Mouse (Mus musculus) activated CD4-positive, CD25-positive, alpha-beta regulatory T cell, adult 4 months (primary cell): ENCODE data around the gene Hdc. TPM values are rescaled to one million over a fixed set of nuclear protein-coding genes. Genes with fewer than 3 reads are reported as not detected.
"Not testable (repeated sequence)": the region's sequence is repeated elsewhere in the genome, so short reads cannot be mapped to it uniquely, and the experiment has no call there.

Source experiments
- ATAC-seq: one replicate; pipeline ENCODE4 v1.8.0; 2017
- polyA plus RNA-seq, 2 experiments: library from polyadenylated mRNA; unstranded; fragments of 100-300 nt; shearing (Covaris generic); gene quantifications; one replicate each; pipeline ENCODE4 v1.2.1; 2017

The Hdc gene
- 1 to 10 TPM in 1 of 2 experiments, under 1 TPM in 1; 0.19 to 1.2 TPM for polyA plus RNA-seq

DNA sequence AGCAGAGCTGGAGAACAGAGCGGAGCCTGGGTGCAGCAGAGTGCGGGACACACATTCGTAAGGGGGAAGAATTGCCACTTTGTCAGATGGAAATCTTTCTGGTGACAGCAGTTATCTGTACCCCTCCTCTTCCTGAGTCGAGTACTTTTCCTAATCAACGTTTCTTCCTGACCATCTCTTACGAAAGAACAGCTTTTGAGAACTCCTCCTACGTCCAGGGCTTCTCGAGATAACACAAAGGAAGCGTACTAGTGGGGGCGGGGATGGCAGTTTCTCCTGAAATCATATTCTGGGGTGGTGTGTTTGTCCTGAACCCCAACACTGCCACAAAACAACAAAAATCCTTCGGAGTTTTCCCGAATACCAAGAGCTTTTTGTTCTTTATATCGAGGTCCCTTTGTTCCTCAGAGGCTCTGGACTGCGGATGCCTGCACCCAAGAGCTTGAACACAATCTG is at the start of gene Hdc:
Gene Hdc (minus strand): TSS at position 51 of the 456 bp plus-strand sequence.
- ATAC-seq: no peak

DNA sequence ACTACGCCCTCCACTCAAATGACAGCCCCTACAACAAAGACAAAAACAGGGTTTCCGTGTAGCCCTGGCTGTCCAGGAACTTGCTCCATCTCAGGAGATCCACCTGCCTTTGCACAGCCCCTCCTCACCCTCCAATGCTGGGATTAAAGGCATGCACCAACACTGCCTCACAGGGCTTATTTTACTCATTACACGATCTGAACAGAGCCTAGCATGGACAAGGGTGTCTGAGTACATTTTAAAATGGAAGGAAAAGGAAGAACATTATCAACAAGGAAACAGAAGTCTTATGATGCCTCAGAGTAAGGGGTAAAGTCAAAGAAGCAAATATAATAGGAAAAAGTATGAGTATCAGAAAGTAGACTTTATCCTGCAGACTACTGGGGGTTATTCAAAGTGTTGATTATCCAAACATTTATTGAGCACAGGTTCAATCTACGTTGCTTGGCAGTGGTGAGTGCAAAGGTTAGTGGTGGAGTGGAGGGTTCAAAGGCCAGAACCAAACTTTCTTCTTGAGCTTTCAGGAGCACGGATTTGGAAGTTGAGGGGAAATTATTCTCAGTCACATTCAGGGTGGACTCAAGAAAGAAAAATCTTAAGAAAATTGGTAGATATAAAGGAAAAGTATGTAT is 49.6 kb upstream of the Hdc start:
- no peak for ATAC-seq

DNA sequence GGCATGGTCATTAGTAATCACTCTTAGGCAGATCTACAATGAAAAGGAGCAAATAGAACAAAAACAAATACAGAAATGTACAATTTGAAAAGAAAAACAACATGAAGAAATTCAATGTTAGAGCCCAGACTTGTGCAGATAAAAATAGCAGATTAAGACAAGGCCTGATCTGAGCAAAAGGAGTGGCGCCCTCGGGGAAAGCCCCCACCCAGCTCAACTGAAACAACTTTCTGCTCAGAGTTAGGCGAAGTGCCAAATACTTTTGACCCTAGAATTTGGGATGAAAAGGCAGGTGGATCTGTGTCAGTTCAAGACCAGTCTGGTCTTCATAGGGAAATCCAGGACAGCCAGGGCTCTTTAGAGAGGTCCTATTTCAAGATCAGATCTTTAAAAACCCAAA is 46.9 kb upstream of the Hdc start:
- peak; percentile 80 for ATAC-seq

DNA sequence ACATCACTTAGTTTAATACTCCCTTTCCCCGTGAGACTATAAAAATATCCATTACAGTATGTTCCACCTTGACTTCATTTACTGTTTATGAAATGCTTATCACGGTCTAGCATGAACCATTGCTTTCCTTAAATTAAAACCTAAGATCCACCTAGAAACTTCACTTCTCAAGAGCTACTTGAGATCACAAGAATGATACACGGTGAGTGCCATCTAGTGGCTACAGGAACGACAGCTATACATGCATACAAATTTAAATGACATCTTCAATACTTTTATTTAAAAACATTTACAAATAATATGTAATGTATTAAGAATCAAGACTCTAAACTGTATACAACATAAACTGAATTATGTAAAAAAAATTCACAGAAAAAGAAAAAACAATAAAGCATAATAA is 44.4 kb upstream of the Hdc start:
- ATAC-seq: peak; percentile 45

DNA sequence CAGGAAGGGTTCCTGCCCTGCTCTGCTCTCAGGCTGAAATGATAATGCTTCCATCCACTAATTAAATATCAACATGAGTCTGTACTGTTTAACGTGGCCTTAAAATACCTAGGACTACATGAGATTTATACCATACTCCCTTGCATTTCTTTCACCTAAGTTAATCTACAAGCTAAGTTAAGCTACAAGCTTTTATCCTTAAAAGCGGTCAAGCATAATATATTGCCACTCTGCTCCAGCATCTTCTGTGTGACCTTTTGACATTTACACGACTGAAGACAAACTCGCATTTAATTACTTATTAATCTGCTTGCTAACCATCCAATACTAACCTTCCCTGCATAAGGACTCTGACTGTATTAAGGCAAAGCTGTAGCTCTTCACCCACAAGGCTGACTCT is 33.8 kb upstream of the Hdc start:
- no peak for ATAC-seq

DNA sequence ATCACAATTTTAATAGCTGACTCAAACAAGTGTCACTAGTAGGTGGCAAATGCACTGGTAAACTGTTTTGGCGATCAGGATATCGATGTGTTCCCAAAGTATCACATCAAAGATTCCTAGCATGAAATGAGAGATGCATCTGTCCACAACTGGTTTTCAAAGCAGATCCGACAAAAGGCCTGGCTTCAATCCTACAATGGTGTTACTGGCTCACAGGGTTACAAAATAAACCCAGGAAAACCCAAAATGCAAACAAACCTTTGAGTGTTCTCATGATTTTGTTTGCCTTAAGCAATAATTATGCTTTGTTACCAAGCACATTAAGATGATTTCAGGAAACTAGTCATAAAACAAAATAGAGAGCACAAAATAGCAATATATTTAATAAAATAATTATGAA is 28.7 kb upstream of the Hdc start:
- no peak for ATAC-seq

DNA sequence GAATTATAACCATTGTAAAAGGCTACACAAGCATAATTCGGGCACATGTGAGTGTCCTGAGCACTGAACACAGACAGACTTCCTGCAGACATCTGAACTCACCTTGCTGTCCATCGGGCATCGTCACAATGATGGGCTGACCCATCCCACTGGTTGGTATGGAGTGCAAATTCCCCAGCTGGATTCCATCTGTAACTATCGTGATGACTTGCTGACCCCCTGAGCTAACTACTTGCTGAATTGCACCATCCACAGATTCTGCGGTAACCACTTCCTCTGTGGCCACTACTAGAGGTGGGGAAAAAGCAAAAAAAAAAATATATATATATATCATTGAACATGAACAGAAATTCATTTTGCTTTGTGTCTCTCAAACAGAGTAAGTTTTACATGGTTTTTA is 27.4 kb upstream of the Hdc start:
- ATAC-seq: no peak

DNA sequence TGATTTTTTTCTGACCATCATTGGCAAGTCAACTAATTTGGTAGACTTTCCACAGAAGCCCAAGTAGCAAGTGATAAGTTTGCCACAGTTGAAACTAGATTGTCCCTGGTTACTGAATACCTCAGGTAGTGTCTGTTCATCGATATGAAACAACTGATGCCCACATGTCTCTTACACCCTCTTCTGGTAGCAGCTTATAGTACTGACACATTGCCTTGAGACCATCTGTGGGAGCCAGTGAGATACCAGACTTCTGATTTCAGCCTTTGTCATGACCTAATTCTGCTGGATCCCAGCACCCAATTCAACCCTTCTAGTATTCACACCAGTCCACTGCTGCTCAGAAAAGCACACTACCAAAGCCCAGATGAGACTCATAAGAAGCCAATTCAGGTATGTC is 25.7 kb upstream of the Hdc start:
- no peak for ATAC-seq

DNA sequence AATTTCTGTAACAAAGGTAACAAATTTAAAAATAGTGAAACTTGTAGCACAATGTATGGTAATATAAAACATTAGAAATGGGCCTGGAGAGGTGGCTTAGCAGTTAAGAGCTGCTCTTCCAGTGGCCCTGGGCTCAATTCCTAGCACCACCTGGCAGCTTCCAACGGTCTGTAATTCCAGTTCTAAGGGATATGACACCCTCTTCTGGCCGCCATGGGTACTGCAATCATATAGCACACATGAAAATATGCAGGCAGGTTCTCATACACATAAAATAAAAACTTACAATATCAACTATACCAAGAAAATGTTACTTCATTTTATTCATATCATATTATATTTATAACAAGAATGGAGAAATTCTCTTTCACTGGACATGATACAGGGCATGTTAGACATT is 21.2 kb upstream of the Hdc start:
- no peak for ATAC-seq

DNA sequence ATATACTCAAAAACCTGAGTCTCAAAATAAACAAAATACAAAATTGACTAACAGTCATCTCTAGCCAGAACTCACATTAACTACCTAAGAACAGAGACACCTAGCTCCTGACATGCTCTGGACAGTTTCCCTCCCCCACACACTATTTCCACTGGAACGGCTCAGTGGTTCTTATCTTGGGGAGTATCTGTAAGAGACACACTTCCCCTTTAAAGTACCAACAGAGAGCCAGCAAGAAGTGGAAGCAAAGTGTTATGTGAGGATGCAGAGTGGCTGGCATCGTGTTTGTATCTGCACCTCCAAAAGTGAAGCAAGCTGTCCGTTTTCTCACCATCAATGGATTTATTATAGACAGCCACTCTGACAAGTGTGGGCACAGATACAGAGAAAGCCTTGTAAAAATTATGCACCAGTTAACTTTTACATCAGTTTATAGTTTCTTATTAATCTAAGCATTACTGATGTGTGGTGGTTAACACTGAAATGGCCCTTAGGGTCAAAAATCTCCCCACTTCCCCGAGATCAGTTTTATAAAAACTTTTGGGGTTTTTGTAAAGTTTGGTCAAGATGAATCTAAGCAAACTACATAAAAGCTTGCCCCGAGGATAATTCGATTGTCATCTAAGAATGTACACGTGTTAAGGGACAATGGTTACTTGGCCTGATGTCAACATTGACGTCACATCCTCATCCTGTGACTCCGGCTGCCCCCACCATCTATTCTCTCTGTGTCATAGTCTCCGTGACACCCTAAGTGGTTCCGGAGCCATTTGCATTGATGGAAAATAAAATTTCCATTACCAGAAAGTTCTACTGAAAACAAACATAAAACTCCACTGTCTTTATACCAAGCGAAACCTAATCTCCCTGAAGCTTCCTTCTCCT is 17.1 kb upstream of the Hdc start:
- peak; percentile 93 for ATAC-seq

DNA sequence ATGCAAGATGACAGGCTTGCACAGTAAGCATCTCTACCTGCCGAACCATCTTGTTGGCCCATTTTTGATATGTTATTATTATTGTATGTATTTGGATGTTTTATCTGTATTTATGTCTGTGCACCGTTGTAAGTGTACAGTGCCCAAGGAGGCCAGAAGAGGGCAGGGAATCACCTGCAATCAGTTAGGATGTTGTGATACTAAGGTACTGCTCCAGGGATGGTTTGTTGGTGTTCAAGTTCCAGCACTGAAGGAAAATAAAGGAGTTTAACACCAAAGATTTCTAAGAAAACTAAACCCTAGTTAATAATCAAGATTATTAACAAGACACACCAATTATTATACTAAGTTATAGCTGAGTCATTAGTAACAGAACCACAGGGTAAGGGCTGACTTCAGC is 14.1 kb upstream of the Hdc start:
- ATAC-seq: no peak

DNA sequence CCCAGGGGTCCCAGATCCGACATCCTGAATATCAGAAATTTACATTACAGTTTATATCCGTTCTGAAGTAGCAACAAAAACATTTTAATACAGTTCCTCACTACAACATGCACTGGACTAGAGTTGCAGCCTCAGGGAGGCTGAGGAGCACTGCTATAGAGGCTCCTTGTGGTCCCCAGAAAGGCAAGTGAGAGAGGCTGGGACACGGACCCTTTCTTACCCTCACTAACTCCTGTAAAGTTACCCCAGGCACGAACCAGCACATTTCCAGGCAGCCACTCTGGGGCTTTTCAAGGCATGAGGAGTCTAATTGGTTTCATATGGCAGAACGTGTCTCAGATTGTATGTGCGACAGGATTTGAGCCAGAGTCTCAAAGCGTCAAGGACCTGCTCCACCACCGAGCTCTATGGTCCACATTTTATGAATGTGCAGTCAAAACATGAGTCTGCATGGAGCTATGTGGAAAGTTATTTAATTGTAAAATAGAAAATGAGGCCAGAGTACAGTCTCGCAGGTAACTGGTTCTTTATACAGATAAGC is 9.4 kb upstream of the Hdc start:
- ATAC-seq: no peak

DNA sequence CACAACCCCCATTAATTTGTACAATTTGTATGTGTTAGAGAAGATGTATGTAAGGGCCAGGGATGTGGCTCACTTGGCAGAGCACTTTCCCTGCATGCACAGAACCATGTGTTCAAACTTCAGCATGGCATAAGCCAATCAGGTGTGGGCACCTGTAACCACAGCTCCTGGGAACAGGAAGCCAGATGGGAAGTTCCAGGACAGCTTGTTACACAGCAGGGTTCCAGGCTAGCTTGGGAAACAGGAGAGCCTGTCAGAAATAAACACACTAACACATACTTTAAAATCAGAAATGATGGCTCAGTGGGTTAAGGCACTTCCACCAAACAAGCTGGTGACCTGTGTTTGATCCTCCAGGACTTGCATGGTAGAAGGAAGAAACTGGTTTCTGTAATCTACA is 4.0 kb upstream of the Hdc start:
- no peak for ATAC-seq

DNA sequence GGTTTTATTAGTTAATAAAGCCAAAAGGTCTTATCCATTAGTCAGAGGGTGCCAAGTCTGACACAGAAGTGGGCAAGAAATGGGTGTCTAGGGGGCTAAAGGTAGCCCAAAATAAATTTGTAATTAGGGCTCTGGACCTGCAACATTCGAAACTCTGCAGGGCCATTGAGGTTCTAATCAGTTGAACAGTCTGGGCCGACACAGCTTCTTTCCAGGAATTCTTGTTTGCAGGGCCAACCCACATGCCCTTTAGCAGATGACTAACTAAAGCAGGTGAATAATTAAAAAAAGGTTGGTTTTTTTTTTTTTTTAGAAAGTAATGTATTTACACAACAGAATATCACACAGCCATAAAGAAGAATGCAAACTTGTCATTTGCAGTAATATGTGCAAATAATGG is 3.4 kb upstream of the Hdc start:
- ATAC-seq: no peak

DNA sequence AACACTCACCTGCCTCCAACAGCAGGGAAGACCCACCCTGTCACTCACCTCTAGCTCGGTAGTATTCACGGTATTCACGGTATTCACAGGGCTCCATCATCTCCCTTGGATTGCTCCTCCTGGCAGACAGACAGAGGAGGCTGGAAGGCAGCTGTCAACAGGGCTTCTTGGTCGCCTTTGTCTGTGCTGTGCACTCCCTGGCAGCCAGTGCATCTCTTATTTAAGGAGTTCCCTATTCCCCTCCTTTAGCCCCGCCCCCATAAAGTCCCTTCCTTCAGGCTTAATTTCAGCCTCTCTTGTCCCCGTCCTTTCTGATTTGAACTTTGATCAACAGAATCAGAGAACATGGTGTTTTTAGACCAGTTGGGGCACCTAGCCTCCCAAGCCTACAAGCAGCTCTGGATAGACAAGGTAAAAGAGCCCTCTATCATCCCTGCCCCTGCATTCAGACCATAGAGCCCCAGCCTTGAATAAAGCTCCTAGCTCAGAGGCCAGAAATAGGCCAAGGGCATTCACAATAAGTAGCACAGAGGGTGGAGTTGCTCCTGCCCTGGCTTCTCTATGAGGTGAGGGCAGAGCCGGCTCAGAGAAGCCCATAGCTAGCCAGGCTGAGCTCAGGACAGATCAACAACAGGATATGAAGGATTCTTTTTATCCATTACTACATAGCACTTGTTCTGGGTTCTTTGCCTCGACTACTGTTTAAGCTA is 474 bp downstream of the Hdc start:
- ATAC-seq: no peak

DNA sequence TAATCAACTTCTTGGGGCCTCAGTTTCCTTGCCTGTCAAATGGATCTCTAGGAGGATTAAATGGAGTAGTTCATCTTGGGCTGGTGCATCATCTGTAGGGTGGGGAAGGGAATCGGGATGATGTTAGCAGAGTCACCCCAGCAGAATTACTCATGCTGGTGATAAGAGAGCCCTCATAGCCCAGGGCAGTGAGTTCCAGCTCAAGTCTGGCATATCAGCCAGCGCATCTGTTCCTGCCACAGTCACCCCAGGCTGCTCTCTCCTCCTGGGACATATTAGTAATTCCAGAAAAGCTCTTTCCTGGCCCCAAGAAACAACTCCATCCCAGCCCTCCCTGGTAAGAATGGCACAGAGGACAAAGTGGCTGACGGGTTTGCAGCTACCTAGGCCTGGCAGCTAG is 3.7 kb downstream of the Hdc start:
- ATAC-seq: no peak

DNA sequence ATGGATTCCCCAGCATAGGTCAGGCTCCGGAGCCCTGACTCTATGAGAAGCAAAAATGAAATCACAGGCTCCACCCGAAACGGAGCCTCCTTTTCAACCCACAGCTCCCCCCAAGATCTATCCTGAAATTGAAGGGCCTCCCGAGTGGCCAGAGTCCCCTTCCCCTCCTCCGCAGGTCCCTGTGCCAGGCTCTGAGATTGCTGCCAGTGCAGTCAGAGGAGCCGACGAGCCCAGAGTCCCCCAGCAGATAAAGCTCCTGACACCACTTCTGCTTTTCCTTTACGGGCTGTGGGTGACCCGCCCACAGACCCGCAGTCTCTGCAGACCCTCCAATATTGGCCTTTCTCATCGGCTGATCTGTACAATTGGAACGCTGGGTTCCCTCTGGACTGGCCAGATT is 9.5 kb downstream of the Hdc start:
- ATAC-seq: not testable (repeated sequence)

DNA sequence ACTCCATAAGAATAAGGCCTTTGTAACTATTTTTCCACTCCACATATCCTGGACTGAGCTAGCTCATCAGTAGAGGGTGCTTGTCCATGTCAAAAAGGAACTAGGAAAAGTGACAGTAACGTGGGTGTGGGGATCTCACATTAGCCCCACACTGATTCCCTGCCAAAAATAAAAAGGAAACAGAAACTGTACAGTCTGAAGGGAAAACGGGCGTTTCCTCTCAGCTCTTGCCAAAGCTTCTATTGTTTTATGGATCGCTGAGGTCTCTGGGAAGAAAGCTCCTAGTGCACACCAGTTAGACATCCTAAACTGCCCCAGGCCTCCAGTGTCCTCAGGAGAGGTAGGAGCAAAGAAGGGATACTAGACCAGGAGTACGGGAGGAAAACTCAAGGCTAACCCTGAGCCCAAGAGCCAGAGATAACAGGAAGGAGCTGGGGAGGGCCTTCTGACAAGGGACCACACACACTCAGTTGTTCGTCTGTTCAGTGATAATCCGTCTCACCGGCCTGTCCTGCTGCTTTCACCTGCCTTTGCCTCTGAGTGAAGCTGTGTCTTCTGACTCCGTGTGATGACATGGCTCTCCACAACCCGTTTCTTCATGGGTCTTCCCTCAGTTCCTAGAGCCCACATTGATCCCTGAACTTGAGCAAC is 11.4 kb downstream of the Hdc start:
- ATAC-seq: no peak

DNA sequence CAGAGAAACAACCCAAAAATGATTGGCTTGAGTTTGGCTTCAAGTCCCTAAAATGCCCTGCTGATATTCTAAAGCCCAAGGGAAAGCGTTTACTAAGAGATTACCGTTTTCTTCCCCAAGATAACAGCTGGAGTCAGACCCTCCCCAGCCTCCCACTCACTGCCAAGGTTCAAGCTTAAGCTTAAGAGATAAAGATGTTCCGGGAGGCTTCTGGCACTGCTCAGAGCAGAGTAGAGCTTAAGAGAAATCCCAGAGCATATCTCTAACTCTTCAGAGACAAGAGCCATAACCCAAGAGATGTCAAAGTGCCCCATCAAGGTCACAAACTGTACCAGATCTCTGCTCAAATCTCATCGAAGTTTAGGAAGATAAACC is 12.4 kb downstream of the Hdc start:
- no peak for ATAC-seq

DNA sequence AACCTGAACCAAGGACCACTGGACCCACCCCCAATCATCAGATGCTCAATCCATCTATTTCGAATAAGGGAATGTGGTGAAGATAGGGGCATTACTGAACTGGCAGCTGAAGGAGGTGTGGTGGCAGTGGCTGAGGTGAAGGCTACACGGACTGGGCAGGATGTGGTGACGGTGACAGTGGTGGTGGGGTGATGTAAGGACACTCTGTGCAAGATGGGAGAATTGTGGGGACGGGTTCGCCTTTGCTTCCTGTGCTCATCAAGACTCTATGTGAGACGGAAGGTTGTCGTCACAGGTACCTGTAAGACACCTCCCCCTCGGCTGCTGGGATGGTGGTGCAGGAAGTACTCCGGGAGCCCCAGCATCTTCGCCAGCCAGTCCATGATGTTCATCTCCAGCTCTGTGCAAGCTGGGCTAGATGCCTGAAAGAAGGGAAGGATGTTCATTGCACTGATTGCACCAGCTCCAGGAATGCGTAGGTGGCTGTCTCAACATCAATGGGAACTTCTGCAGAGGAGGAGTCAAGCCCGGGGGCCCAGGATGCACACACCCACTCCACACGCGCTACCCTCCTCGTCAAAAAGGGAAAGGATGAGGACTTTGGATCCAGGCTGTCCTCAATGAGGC is 12.9 kb downstream of the Hdc start:
- ATAC-seq: peak; percentile 99

DNA sequence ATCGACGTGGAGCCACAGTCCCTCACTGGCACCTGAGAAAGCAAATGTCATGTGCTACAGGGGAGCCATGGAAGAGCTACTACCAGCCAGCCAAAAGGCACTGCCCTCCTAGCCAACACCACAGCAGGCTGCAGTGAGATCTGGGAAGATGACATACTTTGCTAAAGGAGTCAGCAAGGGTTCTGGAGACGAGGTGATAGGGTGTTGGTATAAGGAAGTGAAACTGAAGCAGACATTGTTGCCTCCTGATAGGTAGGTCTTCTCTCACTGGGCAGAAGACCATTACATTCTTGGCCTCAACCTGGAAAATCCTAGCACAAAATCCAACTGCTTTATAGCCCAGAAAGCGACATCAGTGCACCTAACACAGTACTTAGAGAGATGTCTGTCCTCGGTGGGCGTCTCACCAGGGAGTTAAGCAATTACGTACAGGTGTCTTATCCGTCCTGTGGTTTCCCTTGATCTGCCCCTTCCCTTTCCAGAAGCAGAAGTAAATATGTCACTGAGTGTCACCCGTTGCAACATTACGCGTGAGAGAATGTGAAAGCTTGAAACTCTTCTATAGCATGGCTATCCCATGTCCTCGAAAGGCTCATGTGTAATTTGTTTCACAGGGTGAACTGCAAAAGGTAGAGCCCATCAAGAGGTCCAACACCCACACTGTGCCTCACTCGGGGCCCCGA is 17.0 kb downstream of the Hdc start:
- ATAC-seq: no peak

DNA sequence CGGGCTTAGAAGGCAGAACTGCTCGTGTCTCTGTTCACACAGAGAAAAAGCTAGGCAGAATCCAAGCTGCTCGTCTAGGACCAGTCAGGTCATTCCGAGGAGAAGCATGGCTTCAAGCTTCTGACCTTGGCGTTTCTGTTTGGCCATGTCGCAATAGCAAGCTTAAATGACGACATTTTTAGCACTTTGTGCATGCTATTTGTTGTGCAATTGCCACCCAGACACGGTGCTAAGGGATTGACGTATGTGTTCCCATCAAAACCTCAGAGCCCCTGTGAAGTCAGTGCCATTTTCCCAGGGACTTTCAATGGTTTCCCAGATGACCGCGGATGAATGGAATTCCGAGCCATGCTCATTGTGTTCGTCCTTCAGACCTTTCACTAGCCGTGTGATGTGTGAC is 18.6 kb downstream of the Hdc start:
- ATAC-seq: no peak
